ENCODE assay signal across 10 mouse cellular contexts in genomic region chr1:153317486-153318260, GRCm38 (mm10). TPM values are rescaled to one million over a fixed set of nuclear protein-coding genes. Genes with fewer than 3 reads are reported as not detected.
DNase-seq lines count a peak whose midpoint lies in the region; ATAC-seq lines count a peak whose summit lies in the region.
"Had no signal": no experiment of that assay in that cellular context is flagged by ENCODE, and none has a peak within 500 bp of the region (broad histone marks: within the 10 kb centered on the region; RNA-seq: fewer than 3 reads in every experiment).

No protein-coding gene starts in this region.

- 0 out of 2 replicates have a peak overlapping the region, but pooled peaks have one; percentile 17 for H3K9ac ChIP-seq in kidney, embryonic 15.5 days
- no peak overlapping the region for H3K9ac ChIP-seq in intestine, embryonic 16.5 days (ENCODE audit: low read depth, low read length)

- intact Hi-C loops in left cerebral cortex, postnatal 4 days (cut with DNase I), result no loop called here

- H3K9me3 ChIP-seq in kidney, embryonic 15.5 days (replicated peaks), result no peaks in the 10 kb centered on the region
- no peaks in the 10 kb centered on the region for H3K9me3 ChIP-seq in intestine, embryonic 16.5 days (ENCODE audit: control insufficient read depth, low read length)
- H3K9me3 ChIP-seq: G1E had no signal

- no peaks in the 10 kb centered on the region for H3K27me3 ChIP-seq in kidney, embryonic 15.5 days
- no peaks in the 10 kb centered on the region for H3K27me3 ChIP-seq in intestine, embryonic 16.5 days (replicated peaks; ENCODE audit: control insufficient read depth, insufficient read depth, low read length)

- DNase-seq in kidney, adult 9 months, result no peak
- peak; percentile 21 for DNase-seq in CD4-positive helper T cell, adult 2 months (ENCODE audit: low read depth, low spot score)
- DNase-seq in layer of hippocampus, adult 18-20 months (ENCODE audit: low spot score in 2 of 2), result no peak
- DNase-seq in left cerebral cortex, postnatal 4 days, result no peak
- DNase-seq: thymus, adult 18-20 months had no signal

- no peak for ATAC-seq in kidney, embryonic 15.5 days (replicated peaks; ENCODE audit: low FRiP score)
- no peak for ATAC-seq in intestine, embryonic 16.5 days
- ATAC-seq in granulocyte monocyte progenitor cell, adult 5-6 weeks (replicated peaks; ENCODE audit: poor library complexity, severe bottlenecking), result no peak

- H3K4me1 ChIP-seq in kidney, embryonic 15.5 days, result peaks cover 76% of the 10 kb centered on the region
- H3K4me1 ChIP-seq in brown adipose tissue, adult 24 weeks (ENCODE audit: control insufficient read depth, insufficient read depth, insufficient read length, low read length), result peaks cover 51% of the 10 kb centered on the region
- peaks cover 47% of the 10 kb centered on the region for H3K4me1 ChIP-seq in intestine, embryonic 16.5 days (ENCODE audit: control insufficient read depth, insufficient read depth, low read length)

- H3K4me2 ChIP-seq in kidney, embryonic 15.5 days, result no peak overlapping the region
- no peak overlapping the region for H3K4me2 ChIP-seq in intestine, embryonic 16.5 days (ENCODE audit: low read depth, low read length)

- no peak overlapping the region for H3K4me3 ChIP-seq in kidney, embryonic 15.5 days (replicated peaks)
- no peak overlapping the region for H3K4me3 ChIP-seq in brown adipose tissue, adult 24 weeks (ENCODE audit: insufficient read depth, low read depth, low read length)
- H3K4me3 ChIP-seq in intestine, embryonic 16.5 days (ENCODE audit: low read length), result no peak overlapping the region

- H3K27ac ChIP-seq in kidney, embryonic 15.5 days, result peak overlapping the region; percentile 54
- H3K27ac ChIP-seq in brown adipose tissue, adult 24 weeks (replicated peaks; ENCODE audit: low read depth, low read length), result peak overlapping the region; percentile 75
- peak overlapping the region; percentile 7 for H3K27ac ChIP-seq in intestine, embryonic 16.5 days (ENCODE audit: low read length)

- WGBS in kidney, embryonic 15.5 days, result 70% methylated on average over 16 of the region's 16 CpGs
- 57% methylated on average over 16 of the region's 16 CpGs for WGBS in intestine, embryonic 16.5 days

- H3K36me3 ChIP-seq in kidney, embryonic 15.5 days, result peaks cover 13% of the 10 kb centered on the region
- peaks cover 2% of the 10 kb centered on the region; the same call in 1 of the 2 replicates for H3K36me3 ChIP-seq in intestine, embryonic 16.5 days (ENCODE audit: control insufficient read depth, insufficient read depth, low read length)

RNA-seq across cellular contexts. Expression of gene Lamc1, which starts 14.9 kb away (rescaled TPM):
- polyA plus RNA-seq in kidney, embryonic 15.5 days (2015; fragmentation: Nextera tagmentation; extraction: Ambion mirVana), result 93.5 and 101 TPM in 2 replicates
- 47.1 and 62.0 TPM in 2 replicates for polyA plus RNA-seq in brown adipose tissue, adult 24 weeks (2012; ENCODE audit: insufficient read depth, insufficient read length, missing spikeins)
- polyA plus RNA-seq in intestine, embryonic 16.5 days (2015; fragmentation: Nextera tagmentation; extraction: Ambion mirVana), result 37.1 and 44.0 TPM in 2 replicates
- total RNA-seq in layer of hippocampus, adult 18-20 months (2021), result 10 to 100 TPM; 21.9 to 27.8 TPM
- 3.3 and 5.1 TPM in 2 replicates for total RNA-seq in granulocyte monocyte progenitor cell, adult 5-6 weeks (2014; fragmentation: Nextera tagmentation)
- total RNA-seq in granulocyte monocyte progenitor cell, adult 5-6 weeks (2017), result 2.7 and 5.2 TPM in 2 replicates
- total RNA-seq in left cerebral cortex, postnatal 4 days (2021), result 10 to 100 TPM; 41.9 to 46.2 TPM

Comparison
In these comparisons a context has a peak if more than half of its experiments do, and no peak if none do; other contexts are left out.
1. H3K27ac ChIP-seq: peak in every context shown above with its lines; median percentile 75 in brown adipose tissue, adult 24 weeks; 54 in kidney, embryonic 15.5 days; 7 in intestine, embryonic 16.5 days.